Mouse (Mus musculus) testis, adult 2 months (tissue): ENCODE data around the gene Magi2. TPM values are rescaled to one million over a fixed set of nuclear protein-coding genes. Genes with fewer than 3 reads are reported as not detected.
"Not testable (repeated sequence)": the region's sequence is repeated elsewhere in the genome, so short reads cannot be mapped to it uniquely, and the experiment has no call there.

ENCODE experiments used
- H3K27ac ChIP-seq: fragments of 200-500 bp; 2 replicates; pipeline ENCODE4 v1.5.1; 2012; ENCODE audit warnings: low read depth, low read length; ENCODE audit not compliant: control insufficient read depth, insufficient read depth
- H3K27me3 ChIP-seq: fragments of 200-500 bp; 2 replicates; pipeline ENCODE4 v1.6.1; 2012; ENCODE audit warnings: mild to moderate bottlenecking, low read length, moderate library complexity; ENCODE audit not compliant: control insufficient read depth, insufficient read depth
- H3K36me3 ChIP-seq: fragments of 200-500 bp; 2 replicates; pipeline ENCODE4 v1.6.1; 2012; ENCODE audit warnings: mild to moderate bottlenecking, low read length; ENCODE audit not compliant: control insufficient read depth, insufficient read depth
- H3K4me1 ChIP-seq: fragments of 200-500 bp; 2 replicates; pipeline ENCODE4 v1.6.1; 2012; ENCODE audit warnings: low read length; ENCODE audit not compliant: control insufficient read depth, insufficient read depth
- H3K4me3 ChIP-seq: fragments of 200-500 bp; 2 replicates; pipeline ENCODE4 v1.5.1; 2012; ENCODE audit warnings: low read depth, mild to moderate bottlenecking, low read length, moderate library complexity, mixed read lengths; ENCODE audit not compliant: control insufficient read depth
- CTCF ChIP-seq: fragments of 200-500 bp; IDR thresholded peaks from 2 replicates; pipeline ENCODE4 v1.5.1; 2012; ENCODE audit warnings: low read depth, mild to moderate bottlenecking, inconsistent platforms, low read length, moderate library complexity; ENCODE audit not compliant: control insufficient read depth, insufficient read depth, insufficient replicate concordance
- POLR2A ChIP-seq: fragments of 200-500 bp; IDR thresholded peaks from 2 replicates; pipeline ENCODE4 v1.6.1; 2012; ENCODE audit warnings: low read depth, mild to moderate bottlenecking, inconsistent platforms, low read length, moderate library complexity; ENCODE audit not compliant: control insufficient read depth
- polyA plus RNA-seq: library from polyadenylated mRNA; depleted of rRNA; stranded (reverse); fragments of >200 nt; gene quantifications from 2 replicates; pipeline ENCODE4 v1.2.3, GENCODE M21; 2012

Magi2 gene
- polyA plus RNA-seq, 1 experiment = 6.3 TPM

GRCm38 (mm10) chr5:19322532-19322931 lies 95.7 kb downstream of the Magi2 start:
- H3K36me3 ChIP-seq = no peaks in the 10 kb centered on the region
- H3K4me3 ChIP-seq = no peak overlapping the region
- no peak for TF ChIP-seq CTCF
- TF ChIP-seq POLR2A = no peak
- H3K4me1 ChIP-seq = no peaks in the 10 kb centered on the region
- no peak overlapping the region for H3K27ac ChIP-seq
- no peaks in the 10 kb centered on the region for H3K27me3 ChIP-seq

GRCm38 (mm10) chr5:19337561-19337960 lies 110.7 kb downstream of the Magi2 start:
- H3K36me3 ChIP-seq = no peaks in the 10 kb centered on the region
- H3K4me3 ChIP-seq = no peak overlapping the region
- TF ChIP-seq CTCF (no peak), POLR2A (no peak)
- no peaks in the 10 kb centered on the region for H3K27me3 ChIP-seq
- H3K27ac ChIP-seq = no peak overlapping the region
- no peaks in the 10 kb centered on the region for H3K4me1 ChIP-seq

- H3K27me3 ChIP-seq = no peaks in the 10 kb centered on the region
- TF ChIP-seq CTCF = no peak
- TF ChIP-seq POLR2A = no peak
- no peak overlapping the region for H3K4me3 ChIP-seq
- H3K4me1 ChIP-seq = no peaks in the 10 kb centered on the region
- H3K27ac ChIP-seq = no peak overlapping the region
- no peaks in the 10 kb centered on the region for H3K36me3 ChIP-seq
These were observed 141.3 kb downstream of the Magi2 start for GRCm38 (mm10) chr5:19368175-19368574.

- no peak for TF ChIP-seq CTCF
- no peak for TF ChIP-seq POLR2A
- Histone ChIP-seq H3K27me3 (no peaks in the 10 kb centered on the region), H3K36me3 (no peaks in the 10 kb centered on the region), H3K4me3 (no peak overlapping the region), H3K27ac (no peak overlapping the region), H3K4me1 (no peaks in the 10 kb centered on the region)
These were observed 169.0 kb downstream of the Magi2 start for GRCm38 (mm10) chr5:19395876-19396275.

GRCm38 (mm10) chr5:19400299-19400698 lies 173.5 kb downstream of the Magi2 start:
- no peak overlapping the region for H3K4me3 ChIP-seq
- TF ChIP-seq CTCF (no peak), POLR2A (no peak)
- H3K27me3 ChIP-seq = no peaks in the 10 kb centered on the region
- H3K27ac ChIP-seq = no peak overlapping the region
- H3K4me1 ChIP-seq = no peaks in the 10 kb centered on the region
- no peaks in the 10 kb centered on the region for H3K36me3 ChIP-seq

- TF ChIP-seq POLR2A (no peak), CTCF (no peak)
- Histone ChIP-seq H3K4me1 (no peaks in the 10 kb centered on the region), H3K36me3 (no peaks in the 10 kb centered on the region), H3K27me3 (no peaks in the 10 kb centered on the region), H3K4me3 (no peak overlapping the region), H3K27ac (no peak overlapping the region)
These were observed 174.0 kb downstream of the Magi2 start for GRCm38 (mm10) chr5:19400738-19401408.

- H3K27me3 ChIP-seq, H3K27ac ChIP-seq, H3K4me3 ChIP-seq, H3K36me3 ChIP-seq, H3K4me1 ChIP-seq: not testable (repeated sequence)
These were observed 177.4 kb downstream of the Magi2 start for GRCm38 (mm10) chr5:19404268-19404667.

GRCm38 (mm10) chr5:19414556-19414955 lies 187.7 kb downstream of the Magi2 start:
- TF ChIP-seq CTCF (no peak), POLR2A (no peak)
- Histone ChIP-seq H3K27ac (no peak overlapping the region), H3K4me3 (no peak overlapping the region), H3K27me3 (no peaks in the 10 kb centered on the region), H3K4me1 (no peaks in the 10 kb centered on the region), H3K36me3 (no peaks in the 10 kb centered on the region)
